Mouse (Mus musculus): ENCODE results near the gene Art3.

DNA sequence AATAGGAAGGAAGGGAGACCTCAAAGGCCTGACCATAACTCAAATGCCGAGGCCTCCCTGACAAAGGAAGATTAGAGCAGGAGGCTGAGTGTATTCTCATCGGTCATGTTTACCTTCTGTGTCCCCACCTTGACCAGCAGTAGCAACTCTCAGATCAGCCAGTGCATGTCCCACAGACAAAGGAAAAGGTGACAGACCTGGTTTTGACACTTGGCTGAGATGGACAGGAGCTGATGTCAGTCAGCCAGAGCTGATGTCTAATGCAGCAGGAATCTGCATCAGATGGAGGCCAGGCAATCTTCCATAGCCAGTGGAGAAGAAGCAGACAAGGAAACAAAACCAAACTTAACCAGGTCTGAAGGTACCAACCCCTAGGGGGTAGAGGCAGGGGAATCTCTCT lies 41.0 kb downstream of the Art3 start:
- TF ChIP-seq CTCF (IDR thresholded peaks at IDR 0.05; ENCODE audit: low read depth) (no peak), EP300 (IDR thresholded peaks at IDR 0.05; ENCODE audit: low read depth) (no peak)

Data from heart, postnatal 0 days (tissue).